Mouse (Mus musculus) embryonic facial prominence, embryonic 11.5 days (tissue): Measurements from ENCODE around the gene Atp6ap2. TPM values are rescaled to one million over a fixed set of nuclear protein-coding genes. Genes with fewer than 3 reads are reported as not detected.

Experiments used
- ATAC-seq: fragments of 200-750 bp; cut with Nextera tagmentation; replicated peaks from 2 replicates; pipeline ENCODE4 v1.8.0; 2017; ENCODE audit warnings: low read depth; ENCODE audit not compliant: insufficient number of reproducible peaks, low FRiP score, low TSS enrichment
- DNase-seq: peaks from one replicate; pipeline ENCODE4 v3.0.0-alpha.2; 2015; ENCODE audit warnings: low spot score
- H3K27ac ChIP-seq: fragments of 300-500 bp; sonication (generic); replicated peaks from 2 replicates; pipeline ENCODE4 v1.5.1; 2014; ENCODE audit warnings: mild to moderate bottlenecking, low read depth, low read length, control low read depth
- H3K27me3 ChIP-seq: fragments of 300-500 bp; sonication (generic); 2 replicates; pipeline ENCODE4 v1.6.1; 2014; ENCODE audit warnings: mild to moderate bottlenecking, low read length, moderate library complexity, mixed read lengths; ENCODE audit not compliant: control insufficient read depth, insufficient read depth
- H3K36me3 ChIP-seq: fragments of 300-500 bp; sonication (generic); replicated peaks from 2 replicates; pipeline ENCODE4 v1.6.1; 2014; ENCODE audit warnings: low read depth, mild to moderate bottlenecking, low read length, moderate library complexity, mixed read lengths; ENCODE audit not compliant: control insufficient read depth, insufficient read depth
- H3K4me1 ChIP-seq: fragments of 300-500 bp; sonication (generic); 2 replicates; pipeline ENCODE4 v1.6.1; 2014; ENCODE audit warnings: low read length, mixed read lengths; ENCODE audit not compliant: control insufficient read depth, insufficient read depth
- H3K4me2 ChIP-seq: fragments of 300-500 bp; sonication (generic); 2 replicates; pipeline ENCODE4 v1.6.1; 2014; ENCODE audit warnings: low read depth, mild to moderate bottlenecking, control low read depth, low read length, moderate library complexity
- H3K4me3 ChIP-seq: fragments of 300-500 bp; sonication (generic); 2 replicates; pipeline ENCODE4 v1.5.1; 2014; ENCODE audit warnings: low read depth, low read length, control low read depth
- H3K9ac ChIP-seq: fragments of 300-500 bp; sonication (generic); replicated peaks from 2 replicates; pipeline ENCODE4 v1.6.1; 2014; ENCODE audit warnings: mild to moderate bottlenecking, control low read depth, low read length
- H3K9me3 ChIP-seq: fragments of 300-500 bp; sonication (generic); replicated peaks from 2 replicates; pipeline ENCODE4 v1.6.1; 2016; ENCODE audit warnings: mild to moderate bottlenecking, low read length, inconsistent platforms, mixed read lengths; ENCODE audit not compliant: control insufficient read depth
- WGBS: fragments of 180-500 bp; shearing (Covaris S2); extraction: QIAGEN DNeasy Blood & Tissue Kit; methylation state at CpG from one replicate; pipeline ENCODE4 v1.1.7; 2014; 5-methylcytosine and 5-hydroxymethylcytosine counted together
- polyA plus RNA-seq: library from polyadenylated mRNA; unstranded; fragments of >200 nt; fragmentation: Nextera tagmentation; extraction: Ambion mirVana; gene quantifications from 2 replicates; pipeline ENCODE4 v1.2.1, GENCODE M21; 2014

Gene Atp6ap2
- polyA plus RNA-seq, 1 experiment from 2014 or later, result 73.4 TPM

- Histone ChIP-seq H3K27me3 (no peaks in the 10 kb centered on the region), H3K9me3 (no peaks in the 10 kb centered on the region), H3K9ac (no peak overlapping the region), H3K27ac (no peak overlapping the region), H3K4me1 (no peaks in the 10 kb centered on the region), H3K4me2 (no peak overlapping the region), H3K4me3 (no peak overlapping the region), H3K36me3 (no peaks in the 10 kb centered on the region)
- WGBS, result 63% methylated on average over 12 of the region's 12 CpGs
- ATAC-seq, result no peak
- no peak for DNase-seq
Measured at GRCm38 (mm10) chrX:12645531-12646304, 58.1 kb downstream of the Atp6ap2 start.

- ATAC-seq, result no peak
- H3K4me3 ChIP-seq, result no peak overlapping the region
- no peaks in the 10 kb centered on the region for H3K36me3 ChIP-seq
- DNase-seq, result no peak
- 89% methylated on average over 16 of the region's 16 CpGs for WGBS
- H3K9ac ChIP-seq, result no peak overlapping the region
- no peaks in the 10 kb centered on the region for H3K4me1 ChIP-seq
- H3K4me2 ChIP-seq, result no peak overlapping the region
- H3K27ac ChIP-seq, result no peak overlapping the region
- no peaks in the 10 kb centered on the region for H3K9me3 ChIP-seq
- no peaks in the 10 kb centered on the region for H3K27me3 ChIP-seq
Measured at GRCm38 (mm10) chrX:12651906-12652305, 64.3 kb downstream of the Atp6ap2 start.

GRCm38 (mm10) chrX:12653879-12654278 is 66.3 kb downstream of the Atp6ap2 start:
- Histone ChIP-seq H3K36me3 (no peaks in the 10 kb centered on the region), H3K9me3 (no peaks in the 10 kb centered on the region)
- 81% methylated on average over 2 of the region's 2 CpGs for WGBS

More at GRCm38 (mm10) chrX:12653879-12654278, 66.3 kb downstream of the Atp6ap2 start:
- H3K27ac ChIP-seq, result no peak overlapping the region
- H3K9ac ChIP-seq, result no peak overlapping the region
- no peak overlapping the region for H3K4me2 ChIP-seq
- no peak overlapping the region for H3K4me3 ChIP-seq
- DNase-seq (no peak), ATAC-seq (no peak)
- no peaks in the 10 kb centered on the region for H3K27me3 ChIP-seq
- H3K4me1 ChIP-seq, result no peaks in the 10 kb centered on the region

Other genes with a start within 250 kb of the Atp6ap2 start
- 44.8 and 45.2 TPM in 2 replicates for gene 1810030O07Rik, start 85.9 kb downstream of the Atp6ap2 start, polyA plus RNA-seq
- gene Med14, start 174.3 kb downstream of the Atp6ap2 start, polyA plus RNA-seq, result 24.2 and 28.1 TPM in 2 replicates